Mouse (Mus musculus) stomach, postnatal 0 days (tissue): ENCODE measurements around the gene Klhl42. TPM values are rescaled to one million over a fixed set of nuclear protein-coding genes. Genes with fewer than 3 reads are reported as not detected.
A peak's percentile ranks its signal among the peaks of the same experiment; 100 is the strongest.

Experiments used
- ATAC-seq: fragments of 200-750 bp; cut with Nextera tagmentation; 2 replicates; pipeline ENCODE4 v1.8.0; 2017; ENCODE audit not compliant: low FRiP score, low TSS enrichment
- DNase-seq: peaks from one replicate; pipeline ENCODE4 v3.0.0-alpha.2; 2016; ENCODE audit warnings: low spot score
- H3K27ac ChIP-seq: fragments of 300-500 bp; sonication (generic); replicated peaks from 2 replicates; pipeline ENCODE4 v1.5.1; 2014; ENCODE audit warnings: mild to moderate bottlenecking, control low read depth
- H3K27me3 ChIP-seq: fragments of 300-500 bp; sonication (generic); 2 replicates; pipeline ENCODE4 v1.6.1; 2014; ENCODE audit warnings: low read length; ENCODE audit not compliant: control insufficient read depth, insufficient read depth
- H3K36me3 ChIP-seq: fragments of 300-500 bp; sonication (generic); 2 replicates; pipeline ENCODE4 v1.6.1; 2014; ENCODE audit warnings: low read length, mixed read lengths; ENCODE audit not compliant: control insufficient read depth, insufficient read depth
- H3K4me1 ChIP-seq: fragments of 300-500 bp; sonication (generic); replicated peaks from 2 replicates; pipeline ENCODE4 v1.6.1; 2014; ENCODE audit warnings: antibody characterized with exemption; ENCODE audit not compliant: control insufficient read depth, insufficient read depth
- H3K4me2 ChIP-seq: fragments of 300-500 bp; sonication (generic); replicated peaks from 2 replicates; pipeline ENCODE4 v1.6.1; 2014; ENCODE audit warnings: low read depth, mild to moderate bottlenecking, control low read depth, moderate library complexity
- H3K4me3 ChIP-seq: fragments of 300-500 bp; sonication (generic); 2 replicates; pipeline ENCODE4 v1.5.1; 2014; ENCODE audit warnings: low read depth, low read length, control low read depth
- H3K9ac ChIP-seq: fragments of 300-500 bp; sonication (generic); 2 replicates; pipeline ENCODE4 v1.6.1; 2014; ENCODE audit warnings: mild to moderate bottlenecking, low read length, control low read depth, mixed read lengths
- H3K9me3 ChIP-seq: fragments of 300-500 bp; sonication (generic); 2 replicates; pipeline ENCODE4 v1.6.1; 2016; ENCODE audit warnings: low read length; ENCODE audit not compliant: control insufficient read depth
- CTCF ChIP-seq: IDR thresholded peaks from 2 replicates; pipeline ENCODE4 v1.5.1; 2016; ENCODE audit warnings: antibody characterized with exemption, low read depth, mild to moderate bottlenecking, moderate library complexity
- EP300 ChIP-seq: optimal IDR thresholded peaks from 2 replicates; pipeline ENCODE3; 2016; ENCODE audit warnings: antibody characterized with exemption
- whole genome bisulfite sequencing: fragments of 180-500 bp; shearing (Covaris S2); extraction: QIAGEN DNeasy Blood & Tissue Kit; methylation state at CpG from one replicate; pipeline ENCODE4 v1.1.7; 2014; 5-methylcytosine and 5-hydroxymethylcytosine counted together
- polyA plus RNA-seq: library from polyadenylated mRNA; unstranded; fragments of >200 nt; fragmentation: Nextera tagmentation; extraction: Ambion mirVana; gene quantifications from 2 replicates; pipeline ENCODE4 v1.2.1, GENCODE M21; 2015

Gene Klhl42
- polyA plus RNA-seq, 1 experiment from 2014 or later: 4.0 TPM

DNA sequence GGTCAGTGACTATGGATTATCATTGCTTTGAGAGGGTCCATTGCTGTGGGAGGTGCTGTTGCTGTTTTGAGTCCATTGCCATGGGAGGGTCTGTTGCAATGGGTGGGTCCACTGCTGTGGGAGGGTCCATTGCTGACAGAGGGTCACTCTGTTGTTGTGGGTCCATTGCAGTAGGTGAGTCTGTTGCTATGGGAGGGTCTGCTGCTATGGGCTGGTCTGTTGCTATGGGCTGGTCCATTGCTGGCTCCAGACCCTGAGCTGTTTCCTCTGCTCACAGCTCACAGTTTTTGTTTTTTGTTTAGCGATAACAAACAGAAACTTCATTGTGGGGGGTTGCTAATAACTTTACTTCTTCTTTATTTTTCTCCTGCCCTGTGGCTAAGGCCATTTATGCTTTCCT, 14.3 kb downstream of the Klhl42 start:
- Histone ChIP-seq H3K36me3 (peaks cover 10% of the 10 kb centered on the region; the same call in 1 of the 2 replicates), H3K27me3 (no peaks in the 10 kb centered on the region), H3K9me3 (no peaks in the 10 kb centered on the region), H3K9ac (no peak overlapping the region), H3K27ac (no peak overlapping the region), H3K4me3 (no peak overlapping the region), H3K4me1 (no peaks in the 10 kb centered on the region), H3K4me2 (no peak overlapping the region)
- ATAC-seq (no peak), DNase-seq (no peak)
- WGBS: 97% methylated on average over 1 of the region's 1 CpGs
- TF ChIP-seq EP300 (no peak), CTCF (no peak)

DNA sequence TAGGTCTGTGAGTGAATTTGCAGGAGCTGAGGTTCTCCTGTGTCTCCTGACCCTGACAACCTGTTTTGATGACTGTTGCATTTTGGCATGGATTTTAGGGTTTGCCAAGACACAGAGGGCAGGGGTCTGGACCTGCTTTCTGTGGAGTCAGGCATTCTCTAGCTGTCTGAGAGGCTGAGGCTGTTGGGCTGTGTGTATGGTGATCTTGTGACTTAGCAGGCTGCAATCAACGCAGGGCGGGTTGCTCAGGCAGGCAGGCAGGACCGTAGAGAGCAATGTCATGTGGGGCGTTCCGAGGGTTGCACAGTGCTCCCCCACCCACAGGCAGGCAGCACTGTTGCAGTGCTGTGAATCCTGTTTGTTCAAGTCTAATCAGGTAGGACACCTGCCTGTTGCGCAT, 15.5 kb downstream of the Klhl42 start:
- WGBS: 84% methylated on average over 6 of the region's 6 CpGs
- no peak for TF ChIP-seq CTCF
- no peak for TF ChIP-seq EP300

DNA sequence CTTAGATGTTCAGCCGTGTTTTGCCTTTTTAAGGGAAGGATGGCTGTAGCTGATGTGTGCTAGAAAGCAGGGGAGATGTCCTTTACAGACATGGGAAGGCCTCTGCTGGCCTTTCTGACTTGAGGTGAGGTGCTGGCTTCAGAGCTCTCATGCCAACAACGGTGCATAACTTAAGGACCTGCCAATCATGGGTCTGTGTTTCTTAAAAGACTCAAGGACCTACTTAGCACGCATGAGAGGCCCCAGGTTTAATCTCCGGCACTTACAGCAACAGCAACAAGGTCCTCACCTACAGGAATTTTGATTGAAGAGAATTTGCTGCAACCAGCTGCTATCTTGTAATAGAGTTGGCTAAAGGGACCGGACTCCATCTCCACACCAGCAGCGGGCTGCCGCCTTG, 18.1 kb downstream of the Klhl42 start:
- H3K9ac ChIP-seq: no peak overlapping the region
- no peak for TF ChIP-seq EP300
- no peak for TF ChIP-seq CTCF
- H3K4me1 ChIP-seq: no peaks in the 10 kb centered on the region
- no peak for DNase-seq
- peaks cover 15% of the 10 kb centered on the region for H3K36me3 ChIP-seq
- ATAC-seq: no peak
- H3K4me3 ChIP-seq: no peak overlapping the region
- WGBS: 87% methylated on average over 7 of the region's 7 CpGs
- H3K27ac ChIP-seq: no peak overlapping the region
- no peaks in the 10 kb centered on the region for H3K27me3 ChIP-seq
- H3K4me2 ChIP-seq: no peak overlapping the region
- H3K9me3 ChIP-seq: no peaks in the 10 kb centered on the region

More for the DNA sequence above, 15.5 kb downstream of the Klhl42 start:
- Histone ChIP-seq H3K27me3 (no peaks in the 10 kb centered on the region), H3K9ac (no peak overlapping the region), H3K27ac (no peak overlapping the region), H3K4me1 (no peaks in the 10 kb centered on the region), H3K9me3 (no peaks in the 10 kb centered on the region), H3K4me3 (no peak overlapping the region), H3K36me3 (peaks cover 10% of the 10 kb centered on the region; the same call in 1 of the 2 replicates), H3K4me2 (no peak overlapping the region)
- ATAC-seq (no peak), DNase-seq (no peak)

DNA sequence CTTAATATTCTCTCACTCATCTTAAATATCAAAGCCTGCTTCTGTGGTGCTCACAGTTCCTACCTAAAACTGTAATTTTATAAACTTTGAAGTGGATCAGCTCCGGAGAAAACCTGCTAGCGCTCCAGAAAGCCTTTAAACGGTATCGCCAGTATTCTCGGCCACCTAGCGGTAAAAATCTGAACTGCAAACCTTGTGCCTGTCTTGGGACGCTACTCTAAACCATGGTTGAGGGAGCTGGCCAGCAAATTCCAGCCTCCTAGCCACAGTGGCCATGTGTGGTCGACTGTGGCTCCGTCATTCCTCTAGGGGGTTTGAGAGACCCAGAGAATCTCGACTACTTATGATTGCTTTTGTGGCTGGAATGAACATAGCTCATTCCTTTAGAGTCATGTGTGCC, 25.4 kb downstream of the Klhl42 start:
- H3K27me3 ChIP-seq: no peaks in the 10 kb centered on the region
- H3K4me1 ChIP-seq: no peaks in the 10 kb centered on the region
- no peak overlapping the region for H3K27ac ChIP-seq
- H3K4me2 ChIP-seq: no peak overlapping the region
- TF ChIP-seq EP300 (no peak), CTCF (peak; percentile 86)
- 5% methylated on average over 10 of the region's 10 CpGs for WGBS
- DNase-seq (peak; percentile 82), ATAC-seq (peak; percentile 75; the same call in 1 of the 2 replicates)
- no peaks in the 10 kb centered on the region for H3K9me3 ChIP-seq
- H3K36me3 ChIP-seq: peaks cover 4% of the 10 kb centered on the region; the same call in 1 of the 2 replicates
- H3K9ac ChIP-seq: no peak overlapping the region
- no peak overlapping the region for H3K4me3 ChIP-seq

DNA sequence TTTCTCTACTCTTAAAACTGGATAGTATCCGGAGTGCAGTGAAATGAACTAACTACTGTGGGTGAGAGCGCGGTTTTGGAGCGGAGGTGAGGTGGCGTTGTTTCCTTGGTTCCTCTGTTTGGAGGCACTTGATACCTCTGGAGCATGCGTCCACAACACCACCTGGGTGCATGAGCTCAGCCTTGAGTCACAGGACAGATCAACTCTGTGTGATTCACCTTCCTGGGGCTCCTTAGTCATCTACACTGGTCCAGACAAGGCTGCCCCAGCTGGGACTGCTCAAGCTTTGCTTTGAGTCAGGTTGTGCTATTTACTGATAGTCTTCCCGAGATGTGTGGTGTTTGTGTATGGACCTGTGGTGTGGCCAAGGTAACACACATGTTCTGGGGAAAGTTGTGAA, 26.6 kb downstream of the Klhl42 start:
- TF ChIP-seq CTCF (no peak), EP300 (no peak)
- no peak overlapping the region for H3K9ac ChIP-seq
- no peaks in the 10 kb centered on the region for H3K27me3 ChIP-seq
- 88% methylated on average over 7 of the region's 7 CpGs for WGBS
- no peaks in the 10 kb centered on the region for H3K4me1 ChIP-seq
- no peak overlapping the region for H3K4me2 ChIP-seq
- no peak overlapping the region for H3K27ac ChIP-seq
- DNase-seq (no peak), ATAC-seq (peak; percentile 91)
- no peaks in the 10 kb centered on the region for H3K36me3 ChIP-seq
- H3K9me3 ChIP-seq: no peaks in the 10 kb centered on the region
- no peak overlapping the region for H3K4me3 ChIP-seq

DNA sequence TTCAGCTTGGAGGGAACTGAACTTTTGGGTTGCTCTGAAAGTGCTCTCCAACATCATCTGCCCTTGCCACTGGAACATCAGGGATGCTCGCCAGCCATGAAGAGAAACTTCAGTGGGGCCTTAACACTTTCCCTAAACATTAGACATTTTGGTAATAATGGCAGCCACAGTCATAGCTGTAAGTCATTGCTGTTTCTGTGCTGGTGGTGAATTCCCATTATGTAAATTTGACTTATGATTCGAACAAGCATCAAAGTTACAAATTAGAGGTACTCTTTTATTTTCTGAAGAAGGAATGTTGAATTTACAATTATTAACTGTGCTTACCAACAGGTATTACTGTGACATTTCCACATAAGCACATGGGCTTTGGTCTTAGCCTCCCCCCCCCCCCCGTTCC, 27.0 kb downstream of the Klhl42 start:
- no peaks in the 10 kb centered on the region for H3K9me3 ChIP-seq
- ATAC-seq: no peak

More for the DNA sequence above, 27.0 kb downstream of the Klhl42 start:
- H3K9ac ChIP-seq: no peak overlapping the region
- H3K27ac ChIP-seq: no peak overlapping the region
- no peaks in the 10 kb centered on the region for H3K36me3 ChIP-seq
- no peak overlapping the region for H3K4me3 ChIP-seq
- H3K27me3 ChIP-seq: no peaks in the 10 kb centered on the region
- H3K4me1 ChIP-seq: no peaks in the 10 kb centered on the region
- no peak overlapping the region for H3K4me2 ChIP-seq
- no peak for DNase-seq
- 81% methylated on average over 3 of the region's 3 CpGs for WGBS
- TF ChIP-seq CTCF (no peak), EP300 (no peak)
